Comparison of ENCODE assay signal across 9 mouse cellular contexts in genomic region chr4:101385002-101385401, GRCm38 (mm10). TPM values are rescaled to one million over a fixed set of nuclear protein-coding genes. Genes with fewer than 3 reads are reported as not detected.
DNase-seq lines count a peak whose midpoint lies in the region; ATAC-seq and TF ChIP-seq lines count a peak whose summit lies in the region.
"Had no signal": no experiment of that assay in that cellular context is flagged by ENCODE, and none has a peak within 500 bp of the region (broad histone marks: within the 10 kb centered on the region; RNA-seq: fewer than 3 reads in every experiment).

No protein-coding gene starts in this region.

- no peaks in the 10 kb centered on the region for H3K36me3 ChIP-seq in MEL (ENCODE audit: control insufficient read depth in 1 of 2, insufficient read depth in 2 of 2, low read length in 2 of 2)
- no peaks in the 10 kb centered on the region for H3K36me3 ChIP-seq in limb, embryonic 10.5 days
- H3K36me3 ChIP-seq: hindbrain, embryonic 15.5 days had no signal

- no peak overlapping the region for H3K9ac ChIP-seq in MEL (ENCODE audit: control insufficient read depth, low read depth, low read length, poor library complexity, severe bottlenecking)
- H3K9ac ChIP-seq: hindbrain, embryonic 15.5 days had no signal

- no peaks in the 10 kb centered on the region for H3K79me2 ChIP-seq in MEL (ENCODE audit: control insufficient read depth, insufficient read depth, low read length, poor library complexity)

- no peak for TF ChIP-seq POLR2A in MEL (IDR thresholded peaks at IDR 0.05; ENCODE audit: control insufficient read depth in 1 of 2, insufficient read depth in 1 of 2, low read depth in 1 of 2, low read length in 2 of 2, poor library complexity in 1 of 2)

- H3K9me3 ChIP-seq in MEL (replicated peaks; ENCODE audit: insufficient read depth, low read length) = no peaks in the 10 kb centered on the region
- H3K9me3 ChIP-seq in limb, embryonic 10.5 days (replicated peaks) = no peaks in the 10 kb centered on the region
- H3K9me3 ChIP-seq: hindbrain, embryonic 15.5 days had no signal

- DNase-seq in gastrocnemius, adult 2 months = no peak
- DNase-seq in gastrocnemius, adult 18-20 months (ENCODE audit: low spot score) = no peak
- DNase-seq in left cerebral cortex, postnatal 14 days (ENCODE audit: low spot score in 2 of 2) = peak; percentile 12 to 33
- no peak for DNase-seq in left cerebral cortex, adult 8-10 months (ENCODE audit: low spot score in 2 of 2)
- no peak for DNase-seq in MEL (ENCODE audit: low read depth, low spot score)
- DNase-seq in cerebellum, postnatal 25 days = peak; percentile 52 to 76
- no peak for DNase-seq in limb, embryonic 10.5 days (ENCODE audit: low spot score)

- TF ChIP-seq RAD21 in MEL (IDR thresholded peaks at IDR 0.05; ENCODE audit: low read depth, low read length) = peak; percentile 52

- no peak for ATAC-seq in activated CD4-positive, CD25-positive, alpha-beta regulatory T cell, adult 4 months

- H3K27me3 ChIP-seq in MEL (ENCODE audit: control insufficient read depth in 1 of 2, insufficient read depth in 2 of 2, low read length in 2 of 2) = no peaks in the 10 kb centered on the region
- H3K27me3 ChIP-seq in limb, embryonic 10.5 days (ENCODE audit: low read depth, poor library complexity, severe bottlenecking) = no peaks in the 10 kb centered on the region
- H3K27me3 ChIP-seq: hindbrain, embryonic 15.5 days had no signal

- H3K27ac ChIP-seq in gastrocnemius, adult 2 months = no peak overlapping the region
- no peak overlapping the region for H3K27ac ChIP-seq in MEL (ENCODE audit: control insufficient read depth, low read depth, low read length)
- H3K27ac ChIP-seq in limb, embryonic 10.5 days = no peak overlapping the region
- H3K27ac ChIP-seq: hindbrain, embryonic 15.5 days had no signal

- TF ChIP-seq EP300 in MEL (IDR thresholded peaks at IDR 0.05; ENCODE audit: low read depth in 1 of 2, low read length in 2 of 2) = no peak

- H3K4me1 ChIP-seq in MEL (ENCODE audit: control insufficient read depth in 1 of 2, insufficient read depth in 2 of 2, low read length in 2 of 2) = no peaks in the 10 kb centered on the region
- no peaks in the 10 kb centered on the region for H3K4me1 ChIP-seq in limb, embryonic 10.5 days
- H3K4me1 ChIP-seq: hindbrain, embryonic 15.5 days had no signal

- no peak overlapping the region for H3K4me3 ChIP-seq in gastrocnemius, adult 2 months
- no peak overlapping the region for H3K4me3 ChIP-seq in MEL (ENCODE audit: control insufficient read depth in 1 of 2, insufficient read depth in 1 of 2, low read depth in 2 of 2, low read length in 2 of 2)
- H3K4me3 ChIP-seq in limb, embryonic 10.5 days = no peak overlapping the region
- H3K4me3 ChIP-seq: hindbrain, embryonic 15.5 days had no signal

- 68% methylated on average over 2 of the region's 2 CpGs for WGBS in limb, embryonic 10.5 days

- peak; percentile 59 for TF ChIP-seq CTCF in gastrocnemius, adult 2 months (IDR thresholded peaks at IDR 0.05)
- peak in 1 of 3 experiments; percentile 39; a peak in 2 of 6 replicates for TF ChIP-seq CTCF in MEL (IDR thresholded peaks at IDR 0.05 in 2 of 3, conservative IDR thresholded peaks at IDR 0.05 in 1 of 3; ENCODE audit: control insufficient read depth in 1 of 3, insufficient read depth in 1 of 3, low read depth in 2 of 3, low read length in 3 of 3, poor library complexity in 1 of 3, severe bottlenecking in 1 of 3)

- intact Hi-C loops in gastrocnemius, adult 2 months (cut with DNase I) = loop anchor here (2.0 to 10.0 kb wide), 2 partner anchors 74 to 260 kb away; partner anchors contain the start of gene Leprot
- intact Hi-C loops in left cerebral cortex, postnatal 14 days (cut with DNase I) = loop anchor here (10.0 kb wide), 1 partner anchor 610 kb away; no protein-coding TSS in a partner anchor

TF ChIP-seq in MEL, 35 proteins besides CTCF, POLR2A, EP300 and RAD21:
- TF ChIP-seq ZC3H11A (IDR thresholded peaks at IDR 0.05; ENCODE audit: low read depth, low read length) (peak; percentile 20; the same call in 1 of the 2 replicates), NELFE (IDR thresholded peaks at IDR 0.05; ENCODE audit: low read depth, low read length) (no peak), SMC3 (IDR thresholded peaks at IDR 0.05; ENCODE audit: low read depth, low read length) (peak; percentile 43)

RNA-seq across cellular contexts. Expression of gene Ak4, which starts 34.1 kb away (rescaled TPM):
- 1 to 10 TPM in 1 of 2 experiments, under 1 TPM in 1; 0.61 to 7.8 TPM for total RNA-seq in gastrocnemius, adult 2 months (2021)
- 1 to 10 TPM; 4.9 to 6.6 TPM for total RNA-seq in gastrocnemius, adult 18-20 months (2021)
- total RNA-seq in left cerebral cortex, postnatal 14 days (2021) = 10 to 100 TPM; 25.3 to 27.9 TPM
- total RNA-seq in left cerebral cortex, adult 8-10 months (2022) = 10 to 100 TPM; 27.1 to 36.0 (median 33.1) TPM
- 18.3 and 21.2 TPM in 2 replicates for total RNA-seq in MEL (2012; rRNA removed)
- 10 to 100 TPM in 1 of 2 experiments, not detected in 1; 25.4 TPM for polyA plus RNA-seq in MEL (2012; ENCODE audit: insufficient read depth in 1 of 2, insufficient read length in 2 of 2, low read depth in 1 of 2, low replicate concordance in 2 of 2, missing spikeins in 1 of 2)
- 15.0 and 21.6 TPM in 2 replicates for polyA plus RNA-seq in limb, embryonic 10.5 days (2016; fragmentation: Nextera tagmentation; extraction: Ambion mirVana)
- polyA plus RNA-seq in activated CD4-positive, CD25-positive, alpha-beta regulatory T cell, adult 4 months (2017; shearing (Covaris generic)) = under 1 TPM in 1 of 2 experiments, not detected in 1; 0.59 TPM

Comparison
In these comparisons a context has a peak if more than half of its experiments do, and no peak if none do; other contexts are left out.
1. DNase-seq: peak in left cerebral cortex, postnatal 14 days (2 of 2) and cerebellum, postnatal 25 days (2 of 2); none in gastrocnemius, adult 2 months (single experiment), gastrocnemius, adult 18-20 months (single experiment), left cerebral cortex, adult 8-10 months (0 of 2), MEL (single experiment) and limb, embryonic 10.5 days (single experiment).